Mouse (Mus musculus) liver, postnatal 0 days (tissue): ENCODE measurements around the gene Zeb2. TPM values are rescaled to one million over a fixed set of nuclear protein-coding genes. Genes with fewer than 3 reads are reported as not detected.

Experiments
- ATAC-seq: fragments of 200-750 bp; cut with Nextera tagmentation; 2 replicates; pipeline ENCODE4 v1.8.0; 2017; ENCODE audit warnings: mild to moderate bottlenecking, moderate library complexity
- DNase-seq: peaks from one replicate; pipeline ENCODE4 v3.0.0-alpha.2; 2016
- H3K27ac ChIP-seq: fragments of 300-500 bp; sonication (generic); 2 replicates; pipeline ENCODE4 v1.5.1; 2014; ENCODE audit warnings: antibody characterized with exemption, moderate library complexity, mild to moderate bottlenecking, low read depth
- H3K27me3 ChIP-seq: fragments of 300-500 bp; sonication (generic); 2 replicates; pipeline ENCODE4 v1.6.1; 2014; ENCODE audit warnings: low read length, control low read depth, mixed read lengths; ENCODE audit not compliant: insufficient read depth
- H3K36me3 ChIP-seq: fragments of 300-500 bp; sonication (generic); replicated peaks from 2 replicates; pipeline ENCODE4 v1.6.1; 2014; ENCODE audit warnings: mild to moderate bottlenecking, control low read depth, low read length, moderate library complexity, mixed read lengths; ENCODE audit not compliant: insufficient read depth
- H3K4me1 ChIP-seq: fragments of 300-500 bp; sonication (generic); 2 replicates; pipeline ENCODE4 v1.6.1; 2014; ENCODE audit warnings: antibody characterized with exemption, mild to moderate bottlenecking, control low read depth; ENCODE audit not compliant: insufficient read depth
- H3K4me2 ChIP-seq: fragments of 300-500 bp; sonication (generic); 2 replicates; pipeline ENCODE4 v1.6.1; 2014; ENCODE audit warnings: low read depth, mild to moderate bottlenecking, low read length, moderate library complexity, mixed read lengths
- H3K4me3 ChIP-seq: fragments of 300-500 bp; sonication (generic); 2 replicates; pipeline ENCODE4 v1.5.1; 2014; ENCODE audit warnings: low read depth, low read length
- H3K9ac ChIP-seq: fragments of 300-500 bp; sonication (generic); replicated peaks from 2 replicates; pipeline ENCODE4 v1.6.1; 2014; ENCODE audit warnings: mild to moderate bottlenecking, moderate library complexity
- H3K9me3 ChIP-seq: fragments of 300-500 bp; sonication (generic); 2 replicates; pipeline ENCODE4 v1.6.1; 2016; ENCODE audit warnings: mild to moderate bottlenecking, control low read depth, low read length, mixed read lengths
- CTCF ChIP-seq: sonication (generic); IDR thresholded peaks from 2 replicates; pipeline ENCODE4 v1.5.1; 2016; ENCODE audit warnings: antibody characterized with exemption, low read depth
- EP300 ChIP-seq: IDR thresholded peaks from 2 replicates; pipeline ENCODE4 v1.6.1; 2016; ENCODE audit warnings: antibody characterized with exemption, low read depth, mild to moderate bottlenecking
- WGBS: fragments of 180-500 bp; shearing (Covaris S2); extraction: QIAGEN DNeasy Blood & Tissue Kit; methylation state at CpG from one replicate; pipeline ENCODE4 v1.1.7; 2014; ENCODE audit not compliant: insufficient replicate concordance; 5-methylcytosine and 5-hydroxymethylcytosine counted together
- polyA plus RNA-seq: library from polyadenylated mRNA; unstranded; fragments of >200 nt; fragmentation: Nextera tagmentation; extraction: Ambion mirVana; gene quantifications from 2 replicates; pipeline ENCODE4 v1.2.1, GENCODE M21; 2015

Gene Zeb2
- polyA plus RNA-seq, 1 experiment from 2014 or later, result 8.8 TPM

DNA sequence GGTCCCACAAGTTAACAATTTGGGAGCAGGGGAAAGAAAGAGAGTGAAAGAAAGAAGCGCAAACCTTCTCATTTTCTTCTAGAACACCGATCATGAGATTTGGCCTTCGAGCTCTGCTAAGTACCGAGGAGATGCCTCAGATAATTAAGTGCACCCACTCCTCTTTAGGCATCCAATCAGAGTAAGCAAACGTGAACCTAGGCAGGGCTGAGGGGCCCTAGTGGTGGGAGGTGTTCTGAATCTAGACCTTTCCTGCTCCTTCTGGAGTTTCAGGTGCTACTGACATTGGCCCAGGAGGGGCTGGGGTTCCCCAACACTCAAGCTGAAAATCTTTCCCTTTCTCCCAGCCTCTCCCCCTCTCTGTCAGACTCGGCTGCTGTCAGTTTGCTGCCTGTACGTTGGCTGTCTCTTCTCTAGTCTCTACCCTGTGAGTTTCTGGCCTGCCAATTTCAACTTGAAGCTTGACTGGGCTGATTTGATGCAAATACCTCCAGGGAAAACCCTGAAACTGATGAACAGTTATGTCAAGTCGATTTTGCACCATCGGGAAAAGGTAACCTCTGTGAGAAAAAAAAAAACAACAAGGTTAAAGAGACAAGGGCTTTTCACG, 20.5 kb downstream of the Zeb2 start:
- Histone ChIP-seq H3K9ac (no peak overlapping the region), H3K4me2 (no peak overlapping the region), H3K9me3 (no peaks in the 10 kb centered on the region), H3K27ac (no peak overlapping the region), H3K4me1 (peaks cover 26% of the 10 kb centered on the region), H3K36me3 (peaks cover 18% of the 10 kb centered on the region), H3K4me3 (no peak overlapping the region), H3K27me3 (no peaks in the 10 kb centered on the region)
- TF ChIP-seq CTCF (no peak), EP300 (no peak)
- DNase-seq, result no peak
- no peak for ATAC-seq
- 68% methylated on average over 10 of the region's 10 CpGs for WGBS

DNA sequence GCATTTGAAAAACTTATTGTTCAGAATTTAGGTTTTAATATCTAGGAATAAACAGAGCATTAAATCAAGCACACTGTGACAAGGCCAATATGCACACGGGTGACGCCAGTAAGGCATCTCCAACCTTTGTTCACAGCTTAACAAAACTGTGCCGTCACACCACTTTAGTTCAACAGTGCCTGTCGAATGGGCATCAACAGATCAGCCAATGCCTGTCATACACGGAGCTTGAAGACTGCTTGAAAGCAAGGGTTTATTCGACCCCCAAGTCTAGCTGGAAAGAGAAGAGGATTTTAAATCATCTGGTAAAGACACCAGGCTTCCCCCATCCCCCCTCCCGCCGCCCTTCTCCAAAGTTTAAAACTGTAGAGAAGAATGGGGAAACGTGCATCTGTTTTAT, 21.4 kb downstream of the Zeb2 start:
- no peak for TF ChIP-seq CTCF
- no peak for TF ChIP-seq EP300
- WGBS, result 68% methylated on average over 9 of the region's 9 CpGs
- no peak overlapping the region for H3K9ac ChIP-seq
- peaks cover 17% of the 10 kb centered on the region for H3K36me3 ChIP-seq
- no peak overlapping the region for H3K4me2 ChIP-seq
- H3K27ac ChIP-seq, result no peak overlapping the region
- DNase-seq, result no peak
- ATAC-seq, result no peak
- H3K4me1 ChIP-seq, result peaks cover 19% of the 10 kb centered on the region
- H3K27me3 ChIP-seq, result no peaks in the 10 kb centered on the region
- no peak overlapping the region for H3K4me3 ChIP-seq
- H3K9me3 ChIP-seq, result no peaks in the 10 kb centered on the region

GRCm38 (mm10) chr2:45094371-45094967, 22.7 kb downstream of the Zeb2 start:
- TF ChIP-seq CTCF (no peak), EP300 (no peak)
- Histone ChIP-seq H3K4me3 (no peak overlapping the region), H3K4me2 (no peak overlapping the region), H3K36me3 (peaks cover 22% of the 10 kb centered on the region), H3K27ac (no peak overlapping the region; the same call in 1 of the 2 replicates), H3K9ac (no peak overlapping the region), H3K4me1 (peaks cover 12% of the 10 kb centered on the region), H3K9me3 (no peaks in the 10 kb centered on the region), H3K27me3 (no peaks in the 10 kb centered on the region)
- DNase-seq, result no peak
- ATAC-seq, result no peak
- 65% methylated on average over 2 of the region's 2 CpGs for WGBS

DNA sequence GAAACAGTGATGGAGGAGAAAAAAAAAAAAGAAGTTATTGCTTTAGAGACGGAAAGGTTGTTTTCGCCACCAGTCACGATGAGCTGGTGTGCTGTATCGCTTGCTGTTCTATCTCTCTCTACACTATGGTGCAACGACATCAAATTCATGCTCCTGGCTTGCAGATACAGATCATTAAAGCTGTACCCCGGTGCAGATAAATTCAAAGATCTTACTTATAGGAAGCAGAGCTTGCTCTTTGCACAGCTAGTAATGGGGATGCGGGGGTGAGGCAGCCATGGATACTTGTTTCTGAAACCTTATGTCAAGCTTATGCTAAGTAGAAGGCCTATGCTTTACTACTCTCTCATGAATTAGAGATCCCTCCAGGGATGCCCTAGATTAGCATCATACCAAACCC, 23.7 kb downstream of the Zeb2 start:
- Histone ChIP-seq H3K27me3 (no peaks in the 10 kb centered on the region), H3K4me2 (no peak overlapping the region), H3K36me3 (peaks cover 16% of the 10 kb centered on the region), H3K4me3 (no peak overlapping the region), H3K27ac (no peak overlapping the region), H3K9ac (no peak overlapping the region), H3K9me3 (no peaks in the 10 kb centered on the region), H3K4me1 (peaks cover 5% of the 10 kb centered on the region)
- no peak for ATAC-seq
- DNase-seq, result no peak
- 89% methylated on average over 7 of the region's 7 CpGs for WGBS
- TF ChIP-seq EP300 (no peak), CTCF (no peak)

DNA sequence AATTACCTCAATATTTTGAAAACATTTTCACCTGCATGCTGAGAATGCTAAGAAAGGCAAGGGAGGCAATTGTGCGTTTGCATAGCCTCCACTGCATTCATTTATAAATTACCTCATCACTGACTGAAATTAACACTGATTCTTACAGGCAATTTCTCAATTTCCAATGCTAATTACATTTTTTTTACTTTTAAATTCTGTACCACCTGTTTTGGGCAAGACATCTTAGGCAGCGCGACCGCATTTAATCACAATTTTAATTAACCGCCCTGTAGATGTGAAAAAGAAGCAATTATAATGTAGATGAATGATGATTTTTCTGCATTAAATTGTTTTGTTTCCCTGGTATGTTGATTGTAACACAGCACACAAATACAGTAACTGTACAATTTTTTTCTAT, 24.5 kb downstream of the Zeb2 start:
- DNase-seq, result no peak
- Histone ChIP-seq H3K4me3 (no peak overlapping the region), H3K27me3 (no peaks in the 10 kb centered on the region), H3K36me3 (peaks cover 16% of the 10 kb centered on the region), H3K27ac (no peak overlapping the region), H3K4me1 (no peaks in the 10 kb centered on the region; the same call in 1 of the 2 replicates), H3K9ac (no peak overlapping the region), H3K9me3 (no peaks in the 10 kb centered on the region), H3K4me2 (no peak overlapping the region)
- ATAC-seq, result no peak
- 94% methylated on average over 5 of the region's 5 CpGs for WGBS
- TF ChIP-seq CTCF (no peak), EP300 (no peak)

DNA sequence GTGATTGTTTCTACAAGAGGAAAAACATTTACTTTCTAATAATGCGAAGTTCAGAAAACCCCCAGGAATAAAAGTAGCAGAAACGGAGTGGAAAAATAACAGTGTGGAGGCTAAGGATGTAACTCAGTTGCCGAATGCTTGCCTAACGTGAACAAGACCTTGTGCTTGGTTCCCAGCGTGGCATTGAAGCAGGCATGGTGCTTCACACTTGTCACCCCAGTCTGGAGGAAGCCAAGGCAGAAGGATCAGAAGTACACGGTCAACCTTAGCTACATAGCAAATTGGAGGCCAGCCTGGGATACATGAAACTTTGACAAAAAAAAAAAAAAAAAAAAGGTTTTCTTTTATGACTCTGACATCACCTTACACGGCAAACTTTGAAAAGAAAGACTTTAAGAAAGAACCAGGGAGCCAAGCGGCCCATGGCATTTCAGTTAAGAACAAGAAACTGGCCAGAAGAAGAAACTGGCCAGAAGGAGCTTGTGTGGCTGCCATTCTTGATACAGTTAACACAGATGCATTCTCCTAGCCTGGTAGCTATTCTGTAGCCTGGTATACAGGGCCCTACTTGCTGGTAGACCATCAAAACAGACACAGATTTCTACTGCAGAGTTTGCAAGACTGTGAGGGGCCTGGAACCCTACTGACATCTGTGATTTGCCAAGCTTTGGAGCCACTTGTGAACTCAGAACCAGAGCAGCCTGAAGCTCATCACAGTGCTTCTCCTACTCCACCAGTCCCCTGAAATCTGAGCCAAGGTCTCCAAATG, 26.5 kb downstream of the Zeb2 start:
- H3K9ac ChIP-seq, result no peak overlapping the region
- H3K27ac ChIP-seq, result no peak overlapping the region
- no peak overlapping the region for H3K4me2 ChIP-seq
- ATAC-seq (no peak), DNase-seq (no peak)
- H3K27me3 ChIP-seq, result no peaks in the 10 kb centered on the region
- TF ChIP-seq CTCF (no peak), EP300 (no peak)
- no peak overlapping the region for H3K4me3 ChIP-seq
- 81% methylated on average over 8 of the region's 8 CpGs for WGBS
- peaks cover 16% of the 10 kb centered on the region for H3K36me3 ChIP-seq
- H3K4me1 ChIP-seq, result no peaks in the 10 kb centered on the region; the same call in 1 of the 2 replicates
- no peaks in the 10 kb centered on the region for H3K9me3 ChIP-seq
